Mouse (Mus musculus) left cerebral cortex, postnatal 14 days (tissue): ENCODE measurements around the gene Chrna10. TPM values are rescaled to one million over a fixed set of nuclear protein-coding genes. Genes with fewer than 3 reads are reported as not detected.
A peak's percentile ranks its signal among the peaks of the same experiment; 100 is the strongest.

ENCODE experiments used
- DNase-seq, 2 experiments: peaks; one replicate each; pipeline ENCODE4 v3.0.0; 2021 to 2022; ENCODE audit warnings: low spot score in 2 of 2, mixed read lengths in 1 of 2
- intact Hi-C: fragments of 180-260 bp; cut with DNase I; formaldehyde crosslinking; loops from one replicate; pipeline ENCODE4 v1.15.1; 2025
- total RNA-seq, 2 experiments: library from RNA; stranded (reverse); gene quantifications; 2 replicates each; pipeline ENCODE4 v1.2.3; 2021

Gene Chrna10
- total RNA-seq, 2 experiments from 2014 or later = 0.18 to 0.55 TPM

- intact Hi-C loops = no loop called here
- no peak for DNase-seq
These were observed 32.5 kb downstream of the Chrna10 start for GRCm38 (mm10) chr7:102084041-102084696.

GRCm38 (mm10) chr7:102082816-102083215 is 33.8 kb downstream of the Chrna10 start, which contains the start of gene Trpc2:
TSS of gene Trpc2 (plus strand) at chr7:102083116.
- DNase-seq = no peak
- intact Hi-C loops = no loop called here

- intact Hi-C loops = no loop called here
- no peak for DNase-seq
These were observed 34.8 kb downstream of the Chrna10 start for GRCm38 (mm10) chr7:102081784-102082183.

GRCm38 (mm10) chr7:102080311-102080710 is 36.3 kb downstream of the Chrna10 start:
- intact Hi-C loops = no loop called here
- no peak for DNase-seq

- intact Hi-C loops = loop anchor here (5.0 kb wide), 3 partner anchors 81 to 426 kb away; no protein-coding TSS in a partner anchor
- DNase-seq = peak; percentile 45 to 56
These were observed 38.1 kb downstream of the Chrna10 start for GRCm38 (mm10) chr7:102078517-102078916.

- peak in 1 of 2 experiments; percentile 22 for DNase-seq
- intact Hi-C loops = loop anchor here (5.0 kb wide), 3 partner anchors 80 to 425 kb away; no protein-coding TSS in a partner anchor
These were observed 39.8 kb downstream of the Chrna10 start for GRCm38 (mm10) chr7:102076714-102077296.

- no peak for DNase-seq
- intact Hi-C loops = no loop called here
These were observed 50.3 kb downstream of the Chrna10 start for GRCm38 (mm10) chr7:102066363-102066762.

GRCm38 (mm10) chr7:102065046-102065891 is 51.4 kb downstream of the Chrna10 start, which contains the start of the genes Rnf121, Xndc1 and Xntrpc:
TSS of gene Rnf121 (minus strand) at chr7:102065469.
TSS of gene Xndc1 (plus strand) at chr7:102065511.
TSS of gene Xntrpc (plus strand) at chr7:102065713.
- intact Hi-C loops = no loop called here
- peak; percentile 93 to 94 for DNase-seq

- intact Hi-C loops = no loop called here
- DNase-seq = peak in 1 of 2 experiments; percentile 12
These were observed 52.0 kb downstream of the Chrna10 start for GRCm38 (mm10) chr7:102064655-102065045.

- intact Hi-C loops = no loop called here
- DNase-seq = no peak
These were observed 52.7 kb downstream of the Chrna10 start for GRCm38 (mm10) chr7:102063891-102064290.

GRCm38 (mm10) chr7:102062203-102062602 is 54.4 kb downstream of the Chrna10 start:
- intact Hi-C loops = no loop called here
- DNase-seq = no peak

GRCm38 (mm10) chr7:102061353-102061752 is 55.3 kb downstream of the Chrna10 start:
- DNase-seq = no peak
- intact Hi-C loops = no loop called here

Other genes starting within 250 kb of the Chrna10 start
- gene Folr1, start 246.0 kb downstream of the Chrna10 start, total RNA-seq = 1 to 10 TPM; 4.2 to 5.7 TPM
- 100 to 1,000 TPM; 102 TPM for gene Lamtor1, start 210.9 kb downstream of the Chrna10 start, total RNA-seq
- under 1 TPM in 1 of 2 experiments, not detected in 1; 0.11 TPM for gene Tomt, start 210.5 kb downstream of the Chrna10 start, total RNA-seq
- 1 to 10 TPM; 3.9 to 4.5 TPM for gene Lrrc51, start 182.9 kb downstream of the Chrna10 start, total RNA-seq
- gene Numa1, start 182.7 kb downstream of the Chrna10 start, total RNA-seq = 10 to 100 TPM; 58.5 to 60.8 TPM
- gene Il18bp, start 98.1 kb downstream of the Chrna10 start, total RNA-seq = 1 to 10 TPM; 7.7 to 8.0 TPM
- 10 to 100 TPM; 38.4 to 49.9 TPM for gene Rnf121, start 51.4 kb downstream of the Chrna10 start, total RNA-seq
- gene Xndc1, start 51.3 kb downstream of the Chrna10 start, total RNA-seq = 10 to 100 TPM; 20.4 to 22.5 TPM
- gene Xntrpc, start 51.1 kb downstream of the Chrna10 start, total RNA-seq = 1 to 10 TPM; 1.4 to 1.8 TPM
- gene Trpc2, start 33.7 kb downstream of the Chrna10 start, total RNA-seq = under 1 TPM; 0.74 to 0.77 TPM
- gene Art1, start 15.1 kb downstream of the Chrna10 start, total RNA-seq = not detected
- not detected for gene Art5, start 7.3 kb downstream of the Chrna10 start, total RNA-seq
- 10 to 100 TPM; 32.2 to 37.2 TPM for gene Nup98, start 93.3 kb upstream of the Chrna10 start, total RNA-seq
- gene Pgap2, start 93.4 kb upstream of the Chrna10 start, total RNA-seq = 10 to 100 TPM; 26.3 to 27.6 TPM
- gene Rhog, start 139.2 kb upstream of the Chrna10 start, total RNA-seq = 10 to 100 TPM; 19.5 to 26.0 TPM
- gene Stim1, start 151.0 kb upstream of the Chrna10 start, total RNA-seq = 10 to 100 TPM; 84.7 to 88.7 TPM